Mouse (Mus musculus) megakaryocyte, adult 5-6 weeks (primary cell): Measurements from ENCODE around the gene Slc16a2. TPM values are rescaled to one million over a fixed set of nuclear protein-coding genes. Genes with fewer than 3 reads are reported as not detected.

Experiments
- ATAC-seq: 2 replicates; pipeline ENCODE4 v1.8.0; 2016; ENCODE audit warnings: mild to moderate bottlenecking, inconsistent platforms; ENCODE audit not compliant: poor library complexity, severe bottlenecking
- total RNA-seq, 2 experiments: library from RNA; stranded (forward) in 1 of 2; stranded (reverse) in 1 of 2; fragments of 153-499, 151-499 nt in 1 of 2; fragments of 221-1000, 200-1000 nt in 1 of 2; gene quantifications; 2 replicates each; pipeline versions ENCODE4 v1.2.3 to v1.2.4; 2015 to 2017

The Slc16a2 gene
- total RNA-seq, 2 experiments from 2014 or later, result 0.20 TPM; not detected in 1

- ATAC-seq, result no peak
These were observed 168.8 kb downstream of the Slc16a2 start for GRCm38 (mm10) chrX:103653021-103653420.

- ATAC-seq, result no peak
These were observed 169.7 kb downstream of the Slc16a2 start for GRCm38 (mm10) chrX:103652048-103652447.

Other genes starting within 250 kb of the Slc16a2 start
- gene Zcchc13, start 191.4 kb downstream of the Slc16a2 start, total RNA-seq (2015), result 0.30 TPM in 1 of 2 replicates, not detected in the other
- gene Zcchc13, start 191.4 kb downstream of the Slc16a2 start, total RNA-seq (2017), result not detected in 2 replicates
- gene Rlim, start 159.3 kb upstream of the Slc16a2 start, total RNA-seq (2015), result 41.1 and 43.5 TPM in 2 replicates
- gene Rlim, start 159.3 kb upstream of the Slc16a2 start, total RNA-seq (2017), result 69.1 and 89.8 TPM in 2 replicates